Mouse (Mus musculus): ENCODE results near the gene Nme2. TPM values are rescaled to one million over a fixed set of nuclear protein-coding genes. Genes with fewer than 3 reads are reported as not detected.

Nme2 gene
- polyA plus RNA-seq, 1 experiment, result 169 TPM

- no peak for TF ChIP-seq GATA1 (IDR thresholded peaks at IDR 0.05; ENCODE audit: low read length)
These were observed 23.5 kb upstream of the Nme2 start for GRCm38 (mm10) chr11:93979502-93980049.

- no peak for TF ChIP-seq GATA1 (IDR thresholded peaks at IDR 0.05; ENCODE audit: low read length)
These were observed 16.9 kb upstream of the Nme2 start for GRCm38 (mm10) chr11:93972951-93973350.

- no peak for TF ChIP-seq GATA1 (IDR thresholded peaks at IDR 0.05; ENCODE audit: low read length)
These were observed 13.7 kb upstream of the Nme2 start for GRCm38 (mm10) chr11:93969799-93970198.

- TF ChIP-seq GATA1 (IDR thresholded peaks at IDR 0.05; ENCODE audit: low read length), result no peak
These were observed 13.1 kb upstream of the Nme2 start for GRCm38 (mm10) chr11:93969171-93969570.

- no peak for TF ChIP-seq GATA1 (IDR thresholded peaks at IDR 0.05; ENCODE audit: low read length)
These were observed 12.7 kb upstream of the Nme2 start for GRCm38 (mm10) chr11:93968848-93969128.

GRCm38 (mm10) chr11:93968005-93968847 lies 12.2 kb upstream of the Nme2 start, which contains the start of the genes Gm20390 and Nme1:
Gm20390 (minus strand) TSS chr11:93968293.
Nme1 (minus strand) TSS chr11:93968521.
- no peak for TF ChIP-seq GATA1 (IDR thresholded peaks at IDR 0.05; ENCODE audit: low read length)

- no peak for TF ChIP-seq GATA1 (IDR thresholded peaks at IDR 0.05; ENCODE audit: low read length)
These were observed 11.3 kb upstream of the Nme2 start for GRCm38 (mm10) chr11:93967381-93967780.

GRCm38 (mm10) chr11:93965391-93965790 lies 9.3 kb upstream of the Nme2 start:
- TF ChIP-seq GATA1 (IDR thresholded peaks at IDR 0.05; ENCODE audit: low read length), result no peak

- TF ChIP-seq GATA1 (IDR thresholded peaks at IDR 0.05; ENCODE audit: low read length), result no peak
These were observed 7.0 kb upstream of the Nme2 start for GRCm38 (mm10) chr11:93963013-93963412.

GRCm38 (mm10) chr11:93961482-93961881 lies 5.4 kb upstream of the Nme2 start:
- no peak for TF ChIP-seq GATA1 (IDR thresholded peaks at IDR 0.05; ENCODE audit: low read length)

- TF ChIP-seq GATA1 (IDR thresholded peaks at IDR 0.05; ENCODE audit: low read length), result no peak
These were observed 1.7 kb upstream of the Nme2 start for GRCm38 (mm10) chr11:93957746-93958145.

- TF ChIP-seq GATA1 (IDR thresholded peaks at IDR 0.05; ENCODE audit: low read length), result no peak
These were observed 1.0 kb upstream of the Nme2 start for GRCm38 (mm10) chr11:93957031-93957555.

GRCm38 (mm10) chr11:93955256-93956150 lies 556 bp downstream of the Nme2 start:
- TF ChIP-seq GATA1 (IDR thresholded peaks at IDR 0.05; ENCODE audit: low read length), result no peak

- no peak for TF ChIP-seq GATA1 (IDR thresholded peaks at IDR 0.05; ENCODE audit: low read length)
These were observed 1.3 kb downstream of the Nme2 start for GRCm38 (mm10) chr11:93954738-93955255.

- TF ChIP-seq GATA1 (IDR thresholded peaks at IDR 0.05; ENCODE audit: low read length), result no peak
These were observed 3.7 kb downstream of the Nme2 start for GRCm38 (mm10) chr11:93952376-93952775.

- no peak for TF ChIP-seq GATA1 (IDR thresholded peaks at IDR 0.05; ENCODE audit: low read length)
These were observed 6.0 kb downstream of the Nme2 start for GRCm38 (mm10) chr11:93950045-93950444.
